9 mouse cellular contexts compared by ENCODE assay signal in the genomic region with DNA sequence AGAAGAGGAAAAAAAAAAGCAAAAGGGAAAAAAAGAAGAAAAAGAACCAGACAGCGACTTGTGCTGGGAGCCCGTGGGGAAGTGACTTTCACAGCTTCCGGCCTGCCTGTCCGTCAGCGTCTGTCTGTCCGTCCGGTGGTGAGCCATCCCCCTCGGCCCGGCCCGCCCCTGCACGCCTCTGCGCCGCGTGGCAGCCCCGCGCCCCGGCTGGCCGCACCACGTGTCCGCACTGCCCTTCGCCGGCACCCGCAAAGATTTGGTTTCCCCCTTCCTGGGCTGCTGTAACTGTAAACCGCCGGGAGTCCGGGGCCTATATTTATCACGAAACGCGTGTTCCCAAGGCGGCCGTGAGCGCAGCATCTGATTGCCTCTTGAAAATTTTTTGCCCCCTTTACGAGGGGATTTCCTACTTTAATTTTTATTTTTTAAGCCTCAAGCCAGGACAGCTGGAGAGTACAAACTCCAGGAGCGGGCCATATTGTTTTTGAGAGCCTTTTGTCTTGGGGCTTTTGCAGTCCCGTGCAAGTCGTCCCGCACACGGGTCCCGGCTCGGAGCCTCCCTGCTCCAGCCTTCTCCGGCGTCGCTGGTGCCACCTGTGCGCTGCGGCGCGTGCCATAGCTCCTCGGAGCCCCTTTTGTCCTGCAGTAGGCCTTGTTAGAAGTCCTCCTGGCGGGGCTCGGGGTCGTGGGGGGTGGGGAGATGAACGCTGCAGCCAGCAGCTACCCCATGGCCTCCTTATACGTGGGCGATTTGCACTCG. TPM values are rescaled to one million over a fixed set of nuclear protein-coding genes. Genes with fewer than 3 reads are reported as not detected.
DNase-seq lines count a peak whose midpoint lies in the region; ATAC-seq and TF ChIP-seq lines count a peak whose summit lies in the region.
"Not testable (repeated sequence)": the region's sequence is repeated elsewhere in the genome, so short reads cannot be mapped to it uniquely, and the experiment has no call there.
"Had no signal": no experiment of that assay in that cellular context is flagged by ENCODE, and none has a peak within 500 bp of the region (broad histone marks: within the 10 kb centered on the region; RNA-seq: fewer than 3 reads in every experiment).

No protein-coding gene starts in this region.

- dilution Hi-C loops in CH12.LX (cut with MboI; ENCODE audit: extremely low pct_ligation_motif_present, extremely low pct_unique_long_range_greater_than_20kb, low sequenced_read_pairs): not testable (repeated sequence)

- not testable (repeated sequence) for H3K27ac ChIP-seq in CH12.LX (ENCODE audit: insufficient read depth, low read depth); forebrain, embryonic 14.5 days (ENCODE audit: low read depth, low read length); kidney, embryonic 14.5 days (ENCODE audit: low read depth, low read length); spleen, adult 2 months (ENCODE audit: insufficient read depth, low read length)
- H3K27ac ChIP-seq in heart, embryonic 16.5 days (ENCODE audit: low read length): peak overlapping the region; percentile 90
- peak overlapping the region; percentile 92 for H3K27ac ChIP-seq in liver, embryonic 15.5 days (replicated peaks)
- H3K27ac ChIP-seq in midbrain, embryonic 15.5 days: peak overlapping the region; percentile 79

- peaks cover 6 to 33% of the 10 kb centered on the region in 2 experiments; a peak in 3 of 4 replicates for H3K4me1 ChIP-seq in CH12.LX (ENCODE audit: control insufficient read depth in 1 of 2, insufficient read depth in 2 of 2)
- H3K4me1 ChIP-seq in forebrain, embryonic 14.5 days (ENCODE audit: control insufficient read depth, insufficient read depth, low read length): peaks cover 18% of the 10 kb centered on the region
- H3K4me1 ChIP-seq in heart, embryonic 16.5 days (ENCODE audit: control insufficient read depth, insufficient read depth, low read length): peaks cover 29% of the 10 kb centered on the region
- peaks cover 19% of the 10 kb centered on the region for H3K4me1 ChIP-seq in kidney, embryonic 14.5 days (ENCODE audit: control insufficient read depth, insufficient read depth, low read length)
- peaks cover 51% of the 10 kb centered on the region for H3K4me1 ChIP-seq in liver, embryonic 15.5 days (replicated peaks)
- H3K4me1 ChIP-seq in midbrain, embryonic 15.5 days: peaks cover 25% of the 10 kb centered on the region
- H3K4me1 ChIP-seq in spleen, adult 2 months (ENCODE audit: control insufficient read depth, insufficient read depth, insufficient read length): not testable (repeated sequence)

- TF ChIP-seq RAD21 in CH12.LX (IDR thresholded peaks at IDR 0.05; ENCODE audit: low read depth, low read length): not testable (repeated sequence)

- not testable (repeated sequence) for H3K27me3 ChIP-seq in CH12.LX (replicated peaks); forebrain, embryonic 14.5 days (replicated peaks; ENCODE audit: control insufficient read depth, insufficient read depth, low read length); heart, embryonic 16.5 days (ENCODE audit: control insufficient read depth, insufficient read depth, low read length); kidney, embryonic 14.5 days (ENCODE audit: control insufficient read depth, insufficient read depth, low read length); liver, embryonic 15.5 days; midbrain, embryonic 15.5 days (replicated peaks); spleen, adult 2 months (ENCODE audit: control insufficient read depth, insufficient read depth, low read length)

- 0% methylated on average over 46 of the region's 55 CpGs for WGBS in forebrain, embryonic 14.5 days
- WGBS in heart, embryonic 16.5 days: under 1% methylated on average over 44 of the region's 55 CpGs
- 2% methylated on average over 35 of the region's 55 CpGs for WGBS in kidney, embryonic 14.5 days
- under 1% methylated on average over 44 of the region's 55 CpGs for WGBS in liver, embryonic 15.5 days (ENCODE audit: insufficient replicate concordance)
- WGBS in midbrain, embryonic 15.5 days: 1% methylated on average over 48 of the region's 55 CpGs
- under 1% methylated on average over 44 of the region's 55 CpGs for WGBS in spleen, adult 2 months

- DNase-seq in CH12.LX (ENCODE audit: extremely low read depth): not testable (repeated sequence)
- peak; percentile 21 for DNase-seq in cerebellum, adult 11 months
- peak; percentile 11 for DNase-seq in forebrain, embryonic 14.5 days (ENCODE audit: low spot score)
- peak in 1 of 2 experiments; percentile 12 for DNase-seq in spleen, adult 2 months (ENCODE audit: low read depth in 1 of 2, low spot score in 2 of 2)

- peak; percentile 69 for ATAC-seq in forebrain, embryonic 14.5 days
- ATAC-seq in heart, embryonic 16.5 days (replicated peaks; ENCODE audit: extremely low read depth, insufficient read depth, low FRiP score): 0 out of 2 replicates have a peak, but pooled peaks have one; percentile 12
- ATAC-seq in kidney, embryonic 14.5 days (ENCODE audit: low FRiP score, low TSS enrichment): peak; percentile 67
- ATAC-seq in liver, embryonic 15.5 days (ENCODE audit: insufficient read depth): peak; percentile 24
- peak; percentile 83 for ATAC-seq in midbrain, embryonic 15.5 days (replicated peaks)

- H3K9me3 ChIP-seq in CH12.LX (replicated peaks; ENCODE audit: low read length); forebrain, embryonic 14.5 days (replicated peaks; ENCODE audit: control insufficient read depth, low read length); heart, embryonic 16.5 days (replicated peaks; ENCODE audit: control insufficient read depth, low read length); kidney, embryonic 14.5 days (ENCODE audit: control insufficient read depth, low read length); liver, embryonic 15.5 days (replicated peaks); midbrain, embryonic 15.5 days: not testable (repeated sequence)

- TF ChIP-seq CTCF in CH12.LX (conservative IDR thresholded peaks at IDR 0.05 in 1 of 2, IDR thresholded peaks at IDR 0.05 in 1 of 2; ENCODE audit: low read depth in 2 of 2, low read length in 2 of 2); spleen, adult 2 months (IDR thresholded peaks at IDR 0.05; ENCODE audit: extremely low read depth, insufficient read depth, insufficient read length, insufficient replicate concordance): not testable (repeated sequence)

- in situ Hi-C loops in CH12.LX (cut with MboI; ENCODE audit: low pct_ligation_motif_present, low pct_unique_long_range_greater_than_20kb, low sequenced_read_pairs): loop anchor here (25.0 kb wide), 1 partner anchor 554 kb away; no protein-coding TSS in a partner anchor

- peaks cover 51% of the 10 kb centered on the region for H3K79me2 ChIP-seq in CH12.LX (replicated peaks; ENCODE audit: control insufficient read depth, extremely low read depth, insufficient read depth, poor library complexity, severe bottlenecking)

- H3K9ac ChIP-seq in CH12.LX (ENCODE audit: insufficient read depth, low read depth): peak overlapping the region; percentile 77
- peak overlapping the region; percentile 59 for H3K9ac ChIP-seq in forebrain, embryonic 14.5 days (ENCODE audit: low read length)
- peak overlapping the region; percentile 72 for H3K9ac ChIP-seq in heart, embryonic 16.5 days (ENCODE audit: low read length)
- H3K9ac ChIP-seq in kidney, embryonic 14.5 days (ENCODE audit: low read depth, low read length): peak overlapping the region; percentile 67
- peak overlapping the region; percentile 80 for H3K9ac ChIP-seq in liver, embryonic 15.5 days
- peak overlapping the region; percentile 69 for H3K9ac ChIP-seq in midbrain, embryonic 15.5 days

- peaks cover 14 to 43% of the 10 kb centered on the region in 2 experiments for H3K36me3 ChIP-seq in CH12.LX (replicated peaks in 1 of 2; ENCODE audit: control insufficient read depth in 1 of 2, insufficient read depth in 1 of 2, low read length in 1 of 2)
- peaks cover 16% of the 10 kb centered on the region for H3K36me3 ChIP-seq in forebrain, embryonic 14.5 days (ENCODE audit: control insufficient read depth, insufficient read depth, low read length)
- peaks cover 11% of the 10 kb centered on the region for H3K36me3 ChIP-seq in heart, embryonic 16.5 days (ENCODE audit: control insufficient read depth, insufficient read depth)
- H3K36me3 ChIP-seq in kidney, embryonic 14.5 days (ENCODE audit: control insufficient read depth, insufficient read depth, low read length): peaks cover 29% of the 10 kb centered on the region
- H3K36me3 ChIP-seq in liver, embryonic 15.5 days (replicated peaks): peaks cover 42% of the 10 kb centered on the region
- not testable (repeated sequence) for H3K36me3 ChIP-seq in midbrain, embryonic 15.5 days (replicated peaks); spleen, adult 2 months (ENCODE audit: control insufficient read depth, insufficient read depth, low read length)

- TF ChIP-seq EP300 in CH12.LX (IDR thresholded peaks at IDR 0.05; ENCODE audit: low read length): not testable (repeated sequence)

- not testable (repeated sequence) for TF ChIP-seq POLR2A in CH12.LX (IDR thresholded peaks at IDR 0.05; ENCODE audit: low read depth, low read length); spleen, adult 2 months (IDR thresholded peaks at IDR 0.05; ENCODE audit: low read depth, low read length)

- peak overlapping the region; percentile 41; the same call in 1 of the 2 replicates for H3K4me2 ChIP-seq in CH12.LX (ENCODE audit: insufficient read depth, low read depth, poor library complexity, severe bottlenecking)
- H3K4me2 ChIP-seq in forebrain, embryonic 14.5 days (ENCODE audit: low read length): peak overlapping the region; percentile 79
- peak overlapping the region; percentile 65 for H3K4me2 ChIP-seq in heart, embryonic 16.5 days (ENCODE audit: low read depth, low read length)
- H3K4me2 ChIP-seq in kidney, embryonic 14.5 days (replicated peaks; ENCODE audit: low read depth, low read length): peak overlapping the region; percentile 80
- peak overlapping the region; percentile 73 for H3K4me2 ChIP-seq in liver, embryonic 15.5 days
- H3K4me2 ChIP-seq in midbrain, embryonic 15.5 days: peak overlapping the region; percentile 82

- peak overlapping the region; percentile 17 to 90 (median 41) for H3K4me3 ChIP-seq in CH12.LX (replicated peaks in 1 of 3; ENCODE audit: low read depth in 2 of 3, low read length in 2 of 3, poor library complexity in 1 of 3)
- H3K4me3 ChIP-seq in forebrain, embryonic 14.5 days (ENCODE audit: low read depth, low read length): peak overlapping the region; percentile 44
- H3K4me3 ChIP-seq in heart, embryonic 16.5 days (ENCODE audit: low read length): peak overlapping the region; percentile 62
- H3K4me3 ChIP-seq in kidney, embryonic 14.5 days (ENCODE audit: low read length): peak overlapping the region; percentile 64
- H3K4me3 ChIP-seq in liver, embryonic 15.5 days (replicated peaks): peak overlapping the region; percentile 74
- peak overlapping the region; percentile 72 for H3K4me3 ChIP-seq in midbrain, embryonic 15.5 days
- peak overlapping the region; percentile 59; the same call in 1 of the 2 replicates for H3K4me3 ChIP-seq in spleen, adult 2 months (ENCODE audit: extremely low read depth, insufficient read depth, insufficient read length)

RNA-seq across cellular contexts. Expression of gene Pabpc4, which starts 20.9 kb away (rescaled TPM):
- total RNA-seq in CH12.LX (2012; rRNA removed) (318 and 326 TPM in 2 replicates), CH12.LX (2014; rRNA removed) (206 and 207 TPM in 2 replicates)
- 370 and 444 TPM in 2 replicates for polyA plus RNA-seq in CH12.LX (2012; ENCODE audit: insufficient read length, low read depth)
- polyA plus RNA-seq in forebrain, embryonic 14.5 days (2014; fragmentation: Nextera tagmentation; extraction: Ambion mirVana): 35.6 and 36.3 TPM in 2 replicates
- polyA plus RNA-seq in heart, embryonic 16.5 days (2015; fragmentation: Nextera tagmentation; extraction: Ambion mirVana): 55.0 and 60.5 TPM in 2 replicates
- 63.9 and 82.6 TPM in 2 replicates for polyA plus RNA-seq in kidney, embryonic 14.5 days (2014; fragmentation: Nextera tagmentation; extraction: Ambion mirVana)
- polyA plus RNA-seq in liver, embryonic 15.5 days (2015; fragmentation: Nextera tagmentation; extraction: Ambion mirVana): 79.4 and 99.7 TPM in 2 replicates
- polyA plus RNA-seq in midbrain, embryonic 15.5 days (2015; fragmentation: Nextera tagmentation; extraction: Ambion mirVana): 30.5 and 31.8 TPM in 2 replicates
- polyA plus RNA-seq in spleen, adult 2 months (2012; rRNA removed): 137 and 201 TPM in 2 replicates

RNA-seq across cellular contexts. Expression of gene Oxct2a, which starts 40.3 kb away (rescaled TPM):
- 0.08 TPM in 2 replicates for total RNA-seq in CH12.LX (2012; rRNA removed)
- total RNA-seq in CH12.LX (2014; rRNA removed): not detected in 2 replicates
- 0.18 TPM in 1 of 2 replicates, not detected in the other for polyA plus RNA-seq in CH12.LX (2012; ENCODE audit: insufficient read length, low read depth)
- polyA plus RNA-seq in forebrain, embryonic 14.5 days (2014; fragmentation: Nextera tagmentation; extraction: Ambion mirVana): not detected in 2 replicates
- polyA plus RNA-seq in heart, embryonic 16.5 days (2015; fragmentation: Nextera tagmentation; extraction: Ambion mirVana): not detected in 2 replicates
- polyA plus RNA-seq in kidney, embryonic 14.5 days (2014; fragmentation: Nextera tagmentation; extraction: Ambion mirVana): not detected in 2 replicates
- not detected in 2 replicates for polyA plus RNA-seq in liver, embryonic 15.5 days (2015; fragmentation: Nextera tagmentation; extraction: Ambion mirVana)
- polyA plus RNA-seq in midbrain, embryonic 15.5 days (2015; fragmentation: Nextera tagmentation; extraction: Ambion mirVana): 0.26 TPM in 1 of 2 replicates, not detected in the other
- polyA plus RNA-seq in spleen, adult 2 months (2012; rRNA removed): 0.04 and 0.28 TPM in 2 replicates
- polyA plus RNA-seq: urinary bladder, adult 2 months had no signal

RNA-seq across cellular contexts. Expression of gene Heyl, which starts 49.7 kb away (rescaled TPM):
- not detected in 2 replicates for total RNA-seq in CH12.LX (2012; rRNA removed)
- not detected in 2 replicates for total RNA-seq in CH12.LX (2014; rRNA removed)
- not detected in 2 replicates for polyA plus RNA-seq in CH12.LX (2012; ENCODE audit: insufficient read length, low read depth)
- 5.4 and 6.7 TPM in 2 replicates for polyA plus RNA-seq in forebrain, embryonic 14.5 days (2014; fragmentation: Nextera tagmentation; extraction: Ambion mirVana)
- 13.2 and 13.9 TPM in 2 replicates for polyA plus RNA-seq in heart, embryonic 16.5 days (2015; fragmentation: Nextera tagmentation; extraction: Ambion mirVana)
- 25.1 and 50.2 TPM in 2 replicates for polyA plus RNA-seq in kidney, embryonic 14.5 days (2014; fragmentation: Nextera tagmentation; extraction: Ambion mirVana)
- 1.2 TPM in 2 replicates for polyA plus RNA-seq in liver, embryonic 15.5 days (2015; fragmentation: Nextera tagmentation; extraction: Ambion mirVana)
- 6.9 and 7.0 TPM in 2 replicates for polyA plus RNA-seq in midbrain, embryonic 15.5 days (2015; fragmentation: Nextera tagmentation; extraction: Ambion mirVana)
- polyA plus RNA-seq in spleen, adult 2 months (2012; rRNA removed): 2.1 and 2.9 TPM in 2 replicates

RNA-seq across cellular contexts. Expression of gene Bmp8a, which starts 60.0 kb away (rescaled TPM):
- total RNA-seq in CH12.LX (2012; rRNA removed): 0.68 and 0.71 TPM in 2 replicates
- total RNA-seq in CH12.LX (2014; rRNA removed): 0.26 and 0.30 TPM in 2 replicates
- polyA plus RNA-seq in CH12.LX (2012; ENCODE audit: insufficient read length, low read depth): 0.76 and 0.86 TPM in 2 replicates
- polyA plus RNA-seq in forebrain, embryonic 14.5 days (2014; fragmentation: Nextera tagmentation; extraction: Ambion mirVana): 0.09 TPM in 1 of 2 replicates, not detected in the other
- polyA plus RNA-seq in heart, embryonic 16.5 days (2015; fragmentation: Nextera tagmentation; extraction: Ambion mirVana): 0.09 and 0.20 TPM in 2 replicates
- polyA plus RNA-seq in kidney, embryonic 14.5 days (2014; fragmentation: Nextera tagmentation; extraction: Ambion mirVana): 0.20 TPM in 1 of 2 replicates, not detected in the other
- polyA plus RNA-seq in liver, embryonic 15.5 days (2015; fragmentation: Nextera tagmentation; extraction: Ambion mirVana): 0.13 and 0.24 TPM in 2 replicates
- polyA plus RNA-seq in midbrain, embryonic 15.5 days (2015; fragmentation: Nextera tagmentation; extraction: Ambion mirVana): 0.46 TPM in 1 of 2 replicates, not detected in the other
- polyA plus RNA-seq in spleen, adult 2 months (2012; rRNA removed): 0.41 and 0.95 TPM in 2 replicates

Comparison
In these comparisons a context has a peak if more than half of its experiments do, and no peak if none do; other contexts are left out.
1. ATAC-seq: peak in every context shown above with its lines; median percentile 83 in midbrain, embryonic 15.5 days; 69 in forebrain, embryonic 14.5 days; 67 in kidney, embryonic 14.5 days; 24 in liver, embryonic 15.5 days; 12 in heart, embryonic 16.5 days.